Mouse (Mus musculus): ENCODE results near the gene Pparg. TPM values are rescaled to one million over a fixed set of nuclear protein-coding genes. Genes with fewer than 3 reads are reported as not detected.

Gene Pparg
- polyA plus RNA-seq, 1 experiment from 2014 or later: 0.22 TPM

DNA sequence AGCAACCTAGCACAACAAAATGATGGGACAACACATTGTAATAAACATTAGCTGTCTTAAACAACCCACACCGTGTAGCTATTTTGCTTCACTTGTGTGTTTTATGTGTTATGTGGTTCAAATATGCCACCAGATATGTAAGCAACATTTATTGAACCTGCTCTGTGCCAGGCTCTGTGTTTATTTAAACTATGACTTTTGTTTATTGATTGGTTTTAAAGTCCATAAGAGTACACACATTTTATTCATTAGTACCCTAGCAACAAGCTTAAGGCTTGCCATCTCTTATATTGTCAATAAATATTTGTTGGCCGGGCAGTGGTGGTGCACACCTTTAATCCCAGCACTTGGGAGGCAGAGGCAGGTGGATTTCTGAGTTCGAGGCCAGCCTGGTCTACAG lies 58.2 kb downstream of the Pparg start:
- Histone ChIP-seq H3K9me3 (replicated peaks; ENCODE audit: control insufficient read depth, low read length) (no peaks in the 10 kb centered on the region), H3K36me3 (replicated peaks; ENCODE audit: control insufficient read depth, insufficient read depth, low read depth, low read length) (no peaks in the 10 kb centered on the region), H3K4me2 (ENCODE audit: low read depth, low read length) (no peak overlapping the region), H3K9ac (replicated peaks; ENCODE audit: low read length) (no peak overlapping the region), H3K27me3 (ENCODE audit: control insufficient read depth, insufficient read depth, low read length) (no peaks in the 10 kb centered on the region), H3K4me3 (ENCODE audit: low read depth, low read length) (no peak overlapping the region), H3K4me1 (ENCODE audit: control insufficient read depth, insufficient read depth, low read length) (no peaks in the 10 kb centered on the region), H3K27ac (replicated peaks; ENCODE audit: low read depth, low read length) (no peak overlapping the region)
- 84% methylated on average over 3 of the region's 3 CpGs for WGBS
- ATAC-seq (replicated peaks; ENCODE audit: insufficient number of reproducible peaks, low FRiP score, low TSS enrichment, low read depth) (no peak), DNase-seq (ENCODE audit: low spot score) (no peak)

DNA sequence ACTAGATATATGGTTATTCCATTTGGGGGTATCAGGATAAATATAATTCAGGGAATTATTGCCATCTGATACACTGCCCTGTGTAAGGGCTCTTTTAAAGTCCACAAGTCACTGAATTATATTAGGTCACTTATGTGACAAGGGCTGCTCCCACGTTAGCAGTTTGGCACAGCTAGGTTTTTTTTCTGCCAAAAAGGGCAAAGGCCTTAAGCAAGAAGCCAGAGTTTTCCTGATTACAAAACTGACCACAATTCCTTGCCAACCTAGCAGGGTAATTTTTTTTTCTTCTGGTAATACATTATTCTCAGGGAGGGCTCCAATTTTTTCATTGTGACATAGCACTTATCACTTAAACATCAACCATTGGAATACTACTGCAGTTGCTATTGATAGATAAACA lies 60.2 kb downstream of the Pparg start:
- H3K9ac ChIP-seq (replicated peaks; ENCODE audit: low read length): no peak overlapping the region
- H3K4me3 ChIP-seq (ENCODE audit: low read depth, low read length): no peak overlapping the region
- H3K4me1 ChIP-seq (ENCODE audit: control insufficient read depth, insufficient read depth, low read length): no peaks in the 10 kb centered on the region
- no peak for ATAC-seq (replicated peaks; ENCODE audit: insufficient number of reproducible peaks, low FRiP score, low TSS enrichment, low read depth)
- H3K4me2 ChIP-seq (ENCODE audit: low read depth, low read length): no peak overlapping the region
- 60% methylated on average over 1 of the region's 1 CpGs for WGBS
- DNase-seq (ENCODE audit: low spot score): no peak
- no peaks in the 10 kb centered on the region for H3K36me3 ChIP-seq (replicated peaks; ENCODE audit: control insufficient read depth, insufficient read depth, low read depth, low read length)
- H3K27ac ChIP-seq (replicated peaks; ENCODE audit: low read depth, low read length): no peak overlapping the region
- H3K27me3 ChIP-seq (ENCODE audit: control insufficient read depth, insufficient read depth, low read length): no peaks in the 10 kb centered on the region
- H3K9me3 ChIP-seq (replicated peaks; ENCODE audit: control insufficient read depth, low read length): no peaks in the 10 kb centered on the region

DNA sequence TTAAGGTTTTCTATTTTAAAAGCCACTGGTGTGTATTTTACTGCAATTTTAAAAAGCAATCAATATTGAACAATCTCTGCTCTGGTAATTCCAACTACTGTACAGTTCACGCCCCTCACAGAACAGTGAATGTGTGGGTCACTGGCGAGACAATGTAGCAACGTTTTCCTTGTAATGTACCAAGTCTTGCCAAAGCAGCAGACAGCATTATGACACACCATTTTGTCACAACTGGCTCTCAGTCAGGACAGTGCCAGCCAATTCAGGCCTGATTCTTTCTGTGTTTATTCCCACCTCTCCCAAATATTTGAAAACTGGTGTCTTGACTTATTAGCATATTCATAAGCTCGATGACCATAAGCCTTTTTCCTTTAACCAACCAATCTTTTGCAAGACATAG lies 60.9 kb downstream of the Pparg start:
- no peaks in the 10 kb centered on the region for H3K9me3 ChIP-seq (replicated peaks; ENCODE audit: control insufficient read depth, low read length)
- no peak overlapping the region for H3K27ac ChIP-seq (replicated peaks; ENCODE audit: low read depth, low read length)
- H3K9ac ChIP-seq (replicated peaks; ENCODE audit: low read length): no peak overlapping the region
- no peaks in the 10 kb centered on the region for H3K36me3 ChIP-seq (replicated peaks; ENCODE audit: control insufficient read depth, insufficient read depth, low read depth, low read length)
- no peak for DNase-seq (ENCODE audit: low spot score)
- no peak overlapping the region for H3K4me2 ChIP-seq (ENCODE audit: low read depth, low read length)
- H3K4me1 ChIP-seq (ENCODE audit: control insufficient read depth, insufficient read depth, low read length): no peaks in the 10 kb centered on the region
- H3K27me3 ChIP-seq (ENCODE audit: control insufficient read depth, insufficient read depth, low read length): no peaks in the 10 kb centered on the region
- 86% methylated on average over 4 of the region's 4 CpGs for WGBS
- H3K4me3 ChIP-seq (ENCODE audit: low read depth, low read length): no peak overlapping the region
- ATAC-seq (replicated peaks; ENCODE audit: insufficient number of reproducible peaks, low FRiP score, low TSS enrichment, low read depth): no peak

DNA sequence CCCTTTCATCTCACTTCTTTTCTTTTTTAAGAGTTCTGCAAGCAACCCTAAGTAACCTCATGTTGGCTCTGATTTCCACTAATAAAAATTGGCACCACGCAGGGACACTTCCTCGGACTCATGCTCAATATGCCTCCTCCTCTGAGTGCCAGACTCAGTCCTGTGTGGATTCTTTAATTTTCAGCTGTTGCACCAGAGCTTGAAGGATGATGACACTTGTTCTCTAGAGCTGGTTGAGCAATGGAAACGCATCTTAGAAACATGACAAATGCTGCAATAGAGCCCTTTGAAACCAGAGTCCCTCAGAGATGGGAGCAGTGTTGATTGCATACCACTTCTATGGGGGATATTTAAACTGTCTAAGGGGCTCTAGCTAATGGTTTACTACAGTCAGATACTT lies 63.7 kb downstream of the Pparg start:
- H3K4me2 ChIP-seq (ENCODE audit: low read depth, low read length): no peak overlapping the region
- H3K27ac ChIP-seq (replicated peaks; ENCODE audit: low read depth, low read length): no peak overlapping the region
- H3K27me3 ChIP-seq (ENCODE audit: control insufficient read depth, insufficient read depth, low read length): no peaks in the 10 kb centered on the region
- H3K4me3 ChIP-seq (ENCODE audit: low read depth, low read length): no peak overlapping the region
- no peak overlapping the region for H3K9ac ChIP-seq (replicated peaks; ENCODE audit: low read length)
- no peaks in the 10 kb centered on the region for H3K9me3 ChIP-seq (replicated peaks; ENCODE audit: control insufficient read depth, low read length)
- no peaks in the 10 kb centered on the region for H3K36me3 ChIP-seq (replicated peaks; ENCODE audit: control insufficient read depth, insufficient read depth, low read depth, low read length)
- WGBS: 86% methylated on average over 3 of the region's 3 CpGs
- no peak for DNase-seq (ENCODE audit: low spot score)
- no peaks in the 10 kb centered on the region for H3K4me1 ChIP-seq (ENCODE audit: control insufficient read depth, insufficient read depth, low read length)
- no peak for ATAC-seq (replicated peaks; ENCODE audit: insufficient number of reproducible peaks, low FRiP score, low TSS enrichment, low read depth)

DNA sequence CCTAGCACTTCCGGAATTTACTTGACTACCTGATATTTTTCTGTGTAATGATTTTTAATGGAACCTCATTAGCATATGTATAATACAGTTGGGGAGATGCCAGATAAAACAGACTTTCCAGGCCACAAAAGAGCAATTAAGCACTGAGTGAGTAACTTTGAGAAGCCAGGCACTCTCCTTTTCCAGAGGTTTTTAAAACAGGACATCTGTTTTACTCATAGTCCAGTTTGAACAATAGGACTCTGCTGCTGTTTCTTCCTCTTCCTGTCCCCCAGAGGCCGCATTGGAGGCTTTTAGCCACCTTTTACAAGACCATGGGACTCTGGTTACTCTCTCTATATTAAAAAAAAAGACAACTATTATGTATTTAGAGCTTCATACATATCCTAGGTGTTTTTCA lies 72.0 kb downstream of the Pparg start:
- H3K36me3 ChIP-seq (replicated peaks; ENCODE audit: control insufficient read depth, insufficient read depth, low read depth, low read length): no peaks in the 10 kb centered on the region
- DNase-seq (ENCODE audit: low spot score) (no peak), ATAC-seq (replicated peaks; ENCODE audit: insufficient number of reproducible peaks, low FRiP score, low TSS enrichment, low read depth) (no peak)
- H3K4me3 ChIP-seq (ENCODE audit: low read depth, low read length): no peak overlapping the region
- H3K9ac ChIP-seq (replicated peaks; ENCODE audit: low read length): no peak overlapping the region
- 68% methylated on average over 2 of the region's 2 CpGs for WGBS
- H3K9me3 ChIP-seq (replicated peaks; ENCODE audit: control insufficient read depth, low read length): no peaks in the 10 kb centered on the region
- H3K27me3 ChIP-seq (ENCODE audit: control insufficient read depth, insufficient read depth, low read length): no peaks in the 10 kb centered on the region
- H3K27ac ChIP-seq (replicated peaks; ENCODE audit: low read depth, low read length): no peak overlapping the region
- H3K4me1 ChIP-seq (ENCODE audit: control insufficient read depth, insufficient read depth, low read length): no peaks in the 10 kb centered on the region
- no peak overlapping the region for H3K4me2 ChIP-seq (ENCODE audit: low read depth, low read length)

DNA sequence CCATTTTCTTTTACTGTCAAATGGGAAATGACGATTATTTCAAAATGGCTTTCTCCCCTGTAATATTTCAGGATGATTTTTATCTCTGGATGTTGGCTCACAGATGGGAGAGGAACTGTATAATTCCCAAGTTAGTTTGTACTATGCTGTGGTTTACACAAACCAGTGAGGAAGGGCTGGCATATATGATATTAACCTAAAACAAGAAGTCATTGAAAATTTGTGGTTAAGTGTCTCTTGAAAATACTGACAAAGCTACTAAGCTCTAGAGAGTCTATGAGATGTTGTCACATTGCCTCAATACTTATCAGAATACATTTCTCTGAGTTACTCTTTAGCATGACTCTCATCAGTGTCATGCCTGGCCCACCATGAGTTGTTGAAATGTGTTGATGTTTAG lies 73.3 kb downstream of the Pparg start:
- Histone ChIP-seq H3K4me1 (ENCODE audit: control insufficient read depth, insufficient read depth, low read length) (no peaks in the 10 kb centered on the region), H3K9ac (replicated peaks; ENCODE audit: low read length) (no peak overlapping the region), H3K9me3 (replicated peaks; ENCODE audit: control insufficient read depth, low read length) (no peaks in the 10 kb centered on the region), H3K27me3 (ENCODE audit: control insufficient read depth, insufficient read depth, low read length) (no peaks in the 10 kb centered on the region), H3K27ac (replicated peaks; ENCODE audit: low read depth, low read length) (no peak overlapping the region), H3K4me2 (ENCODE audit: low read depth, low read length) (no peak overlapping the region), H3K4me3 (ENCODE audit: low read depth, low read length) (no peak overlapping the region), H3K36me3 (replicated peaks; ENCODE audit: control insufficient read depth, insufficient read depth, low read depth, low read length) (no peaks in the 10 kb centered on the region)
- no peak for ATAC-seq (replicated peaks; ENCODE audit: insufficient number of reproducible peaks, low FRiP score, low TSS enrichment, low read depth)
- DNase-seq (ENCODE audit: low spot score): no peak
- 83% methylated on average over 1 of the region's 1 CpGs for WGBS

DNA sequence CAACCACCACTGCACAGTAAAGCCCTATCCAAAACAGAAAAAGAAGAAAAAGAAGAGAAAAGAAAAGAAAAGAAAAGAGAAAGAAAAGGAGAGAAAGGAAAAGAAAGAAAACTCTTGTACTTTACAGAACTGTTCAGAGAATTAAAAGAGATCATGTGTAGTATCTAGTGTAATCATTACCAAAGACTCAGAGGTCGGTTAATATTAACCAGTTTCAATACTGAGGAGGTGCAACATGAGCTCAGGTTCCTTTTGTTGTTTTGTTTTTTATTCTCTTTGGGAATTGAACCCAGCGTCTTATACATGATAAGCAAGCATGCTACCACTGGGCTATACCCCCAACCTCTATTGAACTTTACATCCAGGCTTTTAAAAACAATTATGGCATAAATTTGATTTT lies 74.1 kb downstream of the Pparg start:
- Histone ChIP-seq H3K9me3 (replicated peaks; ENCODE audit: control insufficient read depth, low read length) (no peaks in the 10 kb centered on the region), H3K9ac (replicated peaks; ENCODE audit: low read length) (no peak overlapping the region), H3K27me3 (ENCODE audit: control insufficient read depth, insufficient read depth, low read length) (no peaks in the 10 kb centered on the region), H3K27ac (replicated peaks; ENCODE audit: low read depth, low read length) (no peak overlapping the region), H3K4me1 (ENCODE audit: control insufficient read depth, insufficient read depth, low read length) (no peaks in the 10 kb centered on the region), H3K4me3 (ENCODE audit: low read depth, low read length) (no peak overlapping the region), H3K36me3 (replicated peaks; ENCODE audit: control insufficient read depth, insufficient read depth, low read depth, low read length) (no peaks in the 10 kb centered on the region), H3K4me2 (ENCODE audit: low read depth, low read length) (no peak overlapping the region)
- 75% methylated on average over 2 of the region's 2 CpGs for WGBS
- DNase-seq (ENCODE audit: low spot score) (no peak), ATAC-seq (replicated peaks; ENCODE audit: insufficient number of reproducible peaks, low FRiP score, low TSS enrichment, low read depth) (no peak)

DNA sequence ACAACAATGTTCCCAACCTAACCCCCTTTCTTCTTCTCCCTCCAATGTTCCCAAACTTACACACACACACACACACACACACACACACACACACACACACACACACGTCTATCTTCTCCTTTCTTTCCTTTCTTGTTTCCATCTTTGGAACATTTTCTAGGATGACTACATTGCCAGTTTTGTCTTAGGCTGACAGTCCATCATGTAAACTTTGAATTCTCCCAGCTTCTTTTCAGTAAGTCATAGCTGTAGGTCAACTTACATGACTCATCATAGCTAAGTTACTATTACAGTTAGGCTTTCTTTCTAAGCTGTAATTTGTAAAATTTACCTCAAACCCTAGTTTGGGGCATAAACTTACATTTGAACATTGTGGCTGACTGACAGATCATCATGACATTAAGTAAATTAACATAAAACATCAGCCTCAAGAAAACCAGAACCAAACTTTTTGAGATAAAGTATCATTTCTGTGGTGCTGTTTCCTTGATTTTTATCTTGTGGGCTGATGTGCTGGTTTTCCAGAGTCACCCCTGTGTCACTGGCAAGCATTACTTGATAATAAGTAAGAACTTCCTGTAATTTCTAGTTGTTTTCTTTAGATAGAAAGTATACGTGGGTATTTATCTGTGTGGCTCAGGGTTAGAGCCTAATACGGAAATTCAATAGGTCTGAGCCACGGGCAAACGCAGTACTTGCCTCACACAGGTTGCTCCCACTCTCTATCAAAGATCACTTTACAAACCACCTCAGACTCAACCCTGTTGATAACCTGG lies 79.7 kb downstream of the Pparg start:
- Histone ChIP-seq H3K4me3 (ENCODE audit: low read depth, low read length) (no peak overlapping the region), H3K4me2 (ENCODE audit: low read depth, low read length) (no peak overlapping the region), H3K4me1 (ENCODE audit: control insufficient read depth, insufficient read depth, low read length) (no peaks in the 10 kb centered on the region), H3K27me3 (ENCODE audit: control insufficient read depth, insufficient read depth, low read length) (no peaks in the 10 kb centered on the region), H3K9ac (replicated peaks; ENCODE audit: low read length) (no peak overlapping the region), H3K36me3 (replicated peaks; ENCODE audit: control insufficient read depth, insufficient read depth, low read depth, low read length) (no peaks in the 10 kb centered on the region), H3K27ac (replicated peaks; ENCODE audit: low read depth, low read length) (no peak overlapping the region), H3K9me3 (replicated peaks; ENCODE audit: control insufficient read depth, low read length) (no peaks in the 10 kb centered on the region)
- 61% methylated on average over 5 of the region's 5 CpGs for WGBS
- ATAC-seq (replicated peaks; ENCODE audit: insufficient number of reproducible peaks, low FRiP score, low TSS enrichment, low read depth): no peak
- no peak for DNase-seq (ENCODE audit: low spot score)

Measured in embryonic facial prominence, embryonic 11.5 days (tissue).